In the genomic region with DNA sequence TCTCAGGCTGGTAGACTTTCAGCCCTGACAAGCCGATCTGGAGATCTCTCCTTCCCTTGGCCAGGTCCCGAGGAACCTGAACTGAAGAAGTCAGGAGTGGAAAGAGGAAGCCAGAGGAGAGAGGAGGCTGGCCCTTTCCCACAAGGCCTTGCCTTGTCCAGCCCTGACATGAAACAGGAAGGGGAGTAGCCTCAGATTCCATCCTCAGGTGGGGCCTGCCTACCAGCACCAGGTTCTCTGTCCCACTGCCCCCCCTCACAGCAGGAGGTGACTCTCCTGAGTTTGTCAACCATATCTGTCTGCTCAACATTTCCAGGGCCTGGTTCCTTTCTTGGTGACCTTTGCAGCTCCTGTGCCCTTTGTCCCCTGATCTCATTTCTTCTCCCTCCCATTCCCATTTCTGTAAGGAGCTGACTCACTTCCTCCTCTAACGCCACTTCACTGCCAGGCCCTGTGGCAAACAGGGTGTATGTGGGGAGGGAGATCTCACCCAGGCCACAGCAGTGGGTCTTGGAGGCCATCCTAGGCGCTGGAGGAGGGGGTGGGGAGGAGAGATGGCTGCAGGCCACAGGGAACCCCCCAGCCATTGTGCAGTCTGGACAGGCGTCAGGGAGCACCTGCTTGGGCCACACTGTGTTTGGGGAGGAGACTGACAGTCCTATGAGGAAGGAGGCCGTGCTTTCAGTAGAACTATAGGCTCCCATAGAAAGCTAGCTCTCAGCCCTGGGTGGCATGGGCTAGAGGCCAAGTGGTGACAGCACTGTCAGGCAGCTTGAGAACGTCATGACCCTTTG, we compare ENCODE assay signal across 9 mouse cellular contexts. TPM values are rescaled to one million over a fixed set of nuclear protein-coding genes. Genes with fewer than 3 reads are reported as not detected.
A peak's percentile ranks its signal among the peaks of the same experiment; 100 is the strongest.
DNase-seq lines count a peak whose midpoint lies in the region; ATAC-seq and TF ChIP-seq lines count a peak whose summit lies in the region.
"Had no signal": no experiment of that assay in that cellular context is flagged by ENCODE, and none has a peak within 500 bp of the region (broad histone marks: within the 10 kb centered on the region; RNA-seq: fewer than 3 reads in every experiment).

No protein-coding gene starts in this region.

- H3K9ac ChIP-seq in forebrain, embryonic 14.5 days (ENCODE audit: low read length) = 0 out of 2 replicates have a peak overlapping the region, but pooled peaks have one; percentile 2
- H3K9ac ChIP-seq in stomach, postnatal 0 days (ENCODE audit: low read length) = peak overlapping the region; percentile 52

- no peak overlapping the region for H3K4me2 ChIP-seq in forebrain, embryonic 14.5 days (ENCODE audit: low read length)
- H3K4me2 ChIP-seq in stomach, postnatal 0 days (replicated peaks; ENCODE audit: low read depth) = peak overlapping the region; percentile 29

- TF ChIP-seq POLR2A in lung, adult 2 months (IDR thresholded peaks at IDR 0.05; ENCODE audit: borderline replicate concordance, extremely low read depth, low read depth, low read length) = peak; percentile 61; the same call in 1 of the 2 replicates

- H3K27ac ChIP-seq in forebrain, embryonic 14.5 days (ENCODE audit: low read depth, low read length) = peak overlapping the region; percentile 21; the same call in 1 of the 2 replicates
- H3K27ac ChIP-seq in stomach, postnatal 0 days (replicated peaks) = peak overlapping the region; percentile 96

- TF ChIP-seq CTCF in lung, adult 2 months (IDR thresholded peaks at IDR 0.05; ENCODE audit: insufficient read depth, low read length) = no peak
- TF ChIP-seq CTCF in stomach, postnatal 0 days (IDR thresholded peaks at IDR 0.05; ENCODE audit: low read depth) = no peak

- TF ChIP-seq EP300 in stomach, postnatal 0 days (optimal IDR thresholded peaks at IDR 0.05) = no peak

- peak; percentile 35; the same call in 1 of the 2 replicates for ATAC-seq in frontal cortex, adult (ENCODE audit: low TSS enrichment)
- ATAC-seq in forebrain, embryonic 14.5 days = peak; percentile 49; the same call in 1 of the 2 replicates
- ATAC-seq in stomach, postnatal 0 days (ENCODE audit: low FRiP score, low TSS enrichment) = peak; percentile 89
- ATAC-seq: Patski had no signal

- H3K4me1 ChIP-seq in forebrain, embryonic 14.5 days (ENCODE audit: control insufficient read depth, insufficient read depth, low read length) = peaks cover 36% of the 10 kb centered on the region
- H3K4me1 ChIP-seq in lung, adult 2 months (ENCODE audit: control insufficient read depth, insufficient read depth, low read length) = peaks cover 53% of the 10 kb centered on the region
- peaks cover 28% of the 10 kb centered on the region for H3K4me1 ChIP-seq in stomach, postnatal 0 days (replicated peaks; ENCODE audit: control insufficient read depth, insufficient read depth)

- H3K27me3 ChIP-seq in forebrain, embryonic 14.5 days (replicated peaks; ENCODE audit: control insufficient read depth, insufficient read depth, low read length) = no peaks in the 10 kb centered on the region
- H3K27me3 ChIP-seq in stomach, postnatal 0 days (ENCODE audit: control insufficient read depth, insufficient read depth, low read length) = no peaks in the 10 kb centered on the region
- H3K27me3 ChIP-seq: Patski had no signal

- H3K36me3 ChIP-seq in forebrain, embryonic 14.5 days (ENCODE audit: control insufficient read depth, insufficient read depth, low read length) = no peaks in the 10 kb centered on the region
- no peaks in the 10 kb centered on the region for H3K36me3 ChIP-seq in stomach, postnatal 0 days (ENCODE audit: control insufficient read depth, insufficient read depth, low read length)

- no peak overlapping the region for H3K4me3 ChIP-seq in forebrain, embryonic 14.5 days (ENCODE audit: low read depth, low read length)
- H3K4me3 ChIP-seq in lung, adult 2 months (replicated peaks; ENCODE audit: extremely low read depth, low read depth, low read length) = no peak overlapping the region
- no peak overlapping the region for H3K4me3 ChIP-seq in stomach, postnatal 0 days (ENCODE audit: low read depth, low read length)

- 44% methylated on average over 6 of the region's 7 CpGs for WGBS in forebrain, embryonic 14.5 days
- 21% methylated on average over 7 of the region's 7 CpGs for WGBS in lung, adult 2 months
- WGBS in stomach, postnatal 0 days = 34% methylated on average over 6 of the region's 7 CpGs

- no peak for DNase-seq in frontal cortex, adult 2 months (ENCODE audit: extremely low spot score in 1 of 2, low spot score in 1 of 2)
- peak; percentile 70 for DNase-seq in adrenal gland, postnatal 14 days
- peak; percentile 55 for DNase-seq in forebrain, embryonic 14.5 days (ENCODE audit: low spot score)
- DNase-seq in kidney, adult 11 months = peak; percentile 90
- DNase-seq in lung, adult 2 months = peak; percentile 72
- peak; percentile 89 for DNase-seq in stomach, postnatal 0 days (ENCODE audit: low spot score)
- no peak for DNase-seq in right cerebral cortex, postnatal 25 days

- H3K9me3 ChIP-seq in forebrain, embryonic 14.5 days (replicated peaks; ENCODE audit: control insufficient read depth, low read length) = no peaks in the 10 kb centered on the region
- no peaks in the 10 kb centered on the region for H3K9me3 ChIP-seq in stomach, postnatal 0 days (ENCODE audit: control insufficient read depth, low read length)

RNA-seq across cellular contexts. Expression of gene Gm10277, which starts 1.6 kb away (rescaled TPM):
- not detected in 2 replicates for polyA plus RNA-seq in frontal cortex, adult 2 months (2012; rRNA removed)
- total RNA-seq in adrenal gland, postnatal 14 days (2021) = not detected in 2 replicates
- 0.55 and 0.85 TPM in 2 replicates for polyA plus RNA-seq in forebrain, embryonic 14.5 days (2014; fragmentation: Nextera tagmentation; extraction: Ambion mirVana)
- not detected in 2 replicates for polyA plus RNA-seq in lung, adult 2 months (2012; rRNA removed)
- polyA plus RNA-seq in stomach, postnatal 0 days (2015; fragmentation: Nextera tagmentation; extraction: Ambion mirVana) = 0.40 TPM in 2 replicates

RNA-seq across cellular contexts. Expression of gene Myo18a, which starts 22.9 kb away (rescaled TPM):
- 67.7 and 73.8 TPM in 2 replicates for polyA plus RNA-seq in frontal cortex, adult 2 months (2012; rRNA removed)
- 57.6 and 62.5 TPM in 2 replicates for total RNA-seq in adrenal gland, postnatal 14 days (2021)
- polyA plus RNA-seq in forebrain, embryonic 14.5 days (2014; fragmentation: Nextera tagmentation; extraction: Ambion mirVana) = 30.0 and 37.1 TPM in 2 replicates
- 63.7 and 92.1 TPM in 2 replicates for polyA plus RNA-seq in lung, adult 2 months (2012; rRNA removed)
- 34.3 and 38.7 TPM in 2 replicates for polyA plus RNA-seq in stomach, postnatal 0 days (2015; fragmentation: Nextera tagmentation; extraction: Ambion mirVana)

Comparison
In these comparisons a context has a peak if more than half of its experiments do, and no peak if none do; other contexts are left out.
1. ATAC-seq: peak in every context shown above with its lines; median percentile 89 in stomach, postnatal 0 days; 49 in forebrain, embryonic 14.5 days; 35 in frontal cortex, adult.
2. DNase-seq: peak in adrenal gland, postnatal 14 days (single experiment), forebrain, embryonic 14.5 days (single experiment), kidney, adult 11 months (single experiment), lung, adult 2 months (single experiment) and stomach, postnatal 0 days (single experiment); none in frontal cortex, adult 2 months (0 of 2) and right cerebral cortex, postnatal 25 days (single experiment).